Mouse (Mus musculus) liver (tissue): ENCODE measurements around the gene Grin1.

Experiments
- DNase-seq: peaks from one replicate; pipeline ENCODE4 v3.0.0-alpha.2; 2020; ENCODE audit warnings: mixed read lengths

Gene Grin1

DNA sequence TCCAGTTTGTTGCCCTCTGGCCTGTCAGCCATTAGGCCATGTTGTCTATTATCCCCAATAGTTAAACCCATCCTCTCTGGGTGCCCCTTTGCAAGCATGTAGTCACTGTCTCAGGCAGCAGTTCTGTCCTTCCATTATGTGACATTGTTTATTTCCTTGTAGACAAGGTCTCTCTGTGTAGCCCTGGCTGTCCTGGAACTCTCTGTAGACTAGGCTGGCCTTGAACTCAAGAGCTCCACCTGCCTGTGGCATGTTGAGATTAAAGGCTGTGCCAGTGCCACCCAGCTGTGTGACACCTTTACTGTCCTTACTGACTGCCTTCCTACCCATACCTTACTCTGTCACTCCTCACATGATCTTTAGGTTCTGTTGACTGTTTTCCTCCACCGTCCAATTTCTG, 66.7 kb downstream of the Grin1 start:
- no peak for DNase-seq

- no peak for DNase-seq
Measured at GRCm38 (mm10) chr2:25246183-25247072, 72.6 kb downstream of the Grin1 start, which contains the start of gene AL732309.1. Gene AL732309.1 (minus strand): TSS chr2:25246863.

GRCm38 (mm10) chr2:25244144-25244543, 74.8 kb downstream of the Grin1 start:
- no peak for DNase-seq

GRCm38 (mm10) chr2:25243342-25243741, 75.6 kb downstream of the Grin1 start:
- DNase-seq: no peak

DNA sequence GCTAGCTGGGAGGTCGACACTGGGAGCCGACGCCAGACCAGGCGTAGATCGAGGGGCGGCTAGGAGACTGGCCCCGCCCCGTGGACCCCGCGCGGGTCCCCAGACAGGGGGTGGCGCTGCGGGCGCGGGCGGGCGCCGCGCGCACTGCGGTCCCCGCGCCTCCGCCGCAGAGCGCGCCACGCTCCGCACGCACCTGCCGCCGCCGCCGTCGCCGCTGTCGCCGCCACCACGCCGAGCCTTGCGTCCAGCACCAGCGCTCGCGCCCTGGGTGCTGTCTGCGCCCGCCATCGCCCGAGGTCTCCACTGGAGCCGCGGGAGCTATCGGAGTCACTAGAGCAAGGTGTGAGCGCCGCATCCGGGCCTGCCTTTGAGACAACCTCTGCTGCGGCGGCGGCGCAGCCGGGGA, 76.9 kb downstream of the Grin1 start, which contains the start of the genes Rnf208 and Cysrt1:
Rnf208 (plus strand) TSS at position 155 of the 406 bp plus-strand sequence.
Cysrt1 (minus strand) TSS at position 352 of the 406 bp plus-strand sequence.
- no peak for DNase-seq

DNA sequence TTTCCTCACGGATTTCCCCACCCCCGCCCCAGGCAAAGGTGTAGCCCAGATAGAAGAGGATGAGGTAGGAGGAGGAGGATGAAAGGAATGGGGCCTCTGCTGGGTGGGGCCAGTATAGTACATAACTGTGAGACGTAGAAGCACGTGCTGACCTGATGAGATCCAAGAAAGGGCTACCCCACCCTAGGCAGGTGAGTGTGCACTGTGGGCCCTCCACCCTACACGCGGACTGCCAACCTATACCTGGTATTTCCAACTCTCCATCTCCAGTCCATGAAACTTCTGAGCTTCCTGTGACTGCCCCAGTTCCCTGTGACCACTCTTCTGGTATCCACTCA, 77.6 kb downstream of the Grin1 start:
- DNase-seq: no peak
